Mouse (Mus musculus) liver, adult 2 months (tissue): Measurements from ENCODE around the gene Mmp3. TPM values are rescaled to one million over a fixed set of nuclear protein-coding genes. Genes with fewer than 3 reads are reported as not detected.
"Not testable (repeated sequence)": the region's sequence is repeated elsewhere in the genome, so short reads cannot be mapped to it uniquely, and the experiment has no call there.

Experiments
- DNase-seq: peaks from one replicate; pipeline ENCODE4 v3.0.0-alpha.2; 2011; ENCODE audit warnings: low read depth, low spot score; ENCODE audit errors: extremely low read depth
- H3K27ac ChIP-seq: fragments of 200-500 bp; replicated peaks from 2 replicates; pipeline ENCODE4 v1.5.1; 2012; ENCODE audit warnings: low read depth, mild to moderate bottlenecking, control low read depth, inconsistent platforms, low read length; ENCODE audit not compliant: insufficient read depth
- H3K27me3 ChIP-seq: fragments of 200-500 bp; 2 replicates; pipeline ENCODE4 v1.6.1; 2012; ENCODE audit warnings: mild to moderate bottlenecking, moderate library complexity, low read length, inconsistent platforms; ENCODE audit not compliant: control insufficient read depth, insufficient read depth
- H3K36me3 ChIP-seq: fragments of 200-500 bp; 2 replicates; pipeline ENCODE4 v1.6.1; 2012; ENCODE audit warnings: low read length, inconsistent platforms; ENCODE audit not compliant: control insufficient read depth, insufficient read depth
- H3K4me1 ChIP-seq: fragments of 200-500 bp; 2 replicates; pipeline ENCODE4 v1.6.1; 2011; ENCODE audit warnings: low read length; ENCODE audit not compliant: control insufficient read depth, insufficient read depth
- H3K4me3 ChIP-seq: fragments of 200-500 bp; 2 replicates; pipeline ENCODE4 v1.5.1; 2011; ENCODE audit warnings: low read depth, mild to moderate bottlenecking, control low read depth, low read length, moderate library complexity; ENCODE audit not compliant: insufficient read depth
- H3K79me2 ChIP-seq: fragments of 200-500 bp; 2 replicates; pipeline ENCODE4 v1.6.1; 2012; ENCODE audit warnings: inconsistent platforms, mild to moderate bottlenecking, low read length, moderate library complexity; ENCODE audit not compliant: control insufficient read depth, insufficient read depth
- H3K9ac ChIP-seq: fragments of 200-500 bp; 2 replicates; pipeline ENCODE4 v1.6.1; 2012; ENCODE audit warnings: low read depth, mild to moderate bottlenecking, control low read depth, inconsistent platforms, low read length
- CTCF ChIP-seq: fragments of 200-500 bp; IDR thresholded peaks from 2 replicates; pipeline ENCODE4 v1.5.1; 2011; ENCODE audit warnings: low read depth, low read length, control low read depth
- POLR2A ChIP-seq: fragments of 200-500 bp; IDR thresholded peaks from 2 replicates; pipeline ENCODE4 v1.6.1; 2011; ENCODE audit warnings: low read length, control low read depth; ENCODE audit not compliant: insufficient read depth; ENCODE audit errors: extremely low read depth
- WGBS: fragments of 180-500 bp; shearing (Covaris S2); methylation state at CpG from one replicate; pipeline ENCODE4 v1.1.7; 2018; 5-methylcytosine and 5-hydroxymethylcytosine counted together
- polyA plus RNA-seq: library from polyadenylated mRNA; depleted of rRNA; stranded (reverse); fragments of >200 nt; gene quantifications from 2 replicates; pipeline ENCODE4 v1.2.3, GENCODE M21; 2012; rRNA removed
- total RNA-seq: library from RNA; depleted of rRNA; stranded (reverse); fragments of >200 nt; gene quantifications from 2 replicates; pipeline ENCODE4 v1.2.3, GENCODE M21; 2014; rRNA removed

The Mmp3 gene
- 0.18 and 0.20 TPM in 2 replicates for total RNA-seq
- 0.09 TPM in 1 of 2 replicates, not detected in the other for polyA plus RNA-seq

GRCm38 (mm10) chr9:7445522-7445921 lies at the start of gene Mmp3:
Gene Mmp3, plus strand, starts transcription at chr9:7445822.
- H3K79me2 ChIP-seq = no peaks in the 10 kb centered on the region
- TF ChIP-seq POLR2A (no peak), CTCF (no peak)
- WGBS = 86% methylated on average over 2 of the region's 2 CpGs

DNA sequence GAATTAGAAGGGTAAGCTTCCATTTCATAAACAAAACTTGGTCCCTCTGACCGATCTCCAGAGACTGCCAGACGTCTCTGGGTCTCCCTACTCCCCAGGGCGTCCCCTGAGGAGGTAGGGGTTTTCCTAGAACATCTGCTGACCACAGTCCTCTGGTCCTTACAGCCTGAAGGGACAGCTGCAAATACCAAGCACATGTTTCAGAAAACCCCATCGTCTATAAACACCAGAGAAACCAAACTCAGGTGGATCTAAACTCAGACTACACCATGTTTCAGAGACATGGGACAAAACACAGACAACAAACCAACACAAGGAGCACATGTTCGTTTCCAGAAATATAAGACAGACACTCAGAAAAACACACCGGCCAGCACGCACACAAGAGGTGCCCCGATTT lies 49.1 kb upstream of the Mmp3 start:
- WGBS = 77% methylated on average over 8 of the region's 8 CpGs
- H3K27ac ChIP-seq = not testable (repeated sequence)

More at GRCm38 (mm10) chr9:7445522-7445921, at the start of gene Mmp3:
- H3K36me3 ChIP-seq = no peaks in the 10 kb centered on the region
- H3K27ac ChIP-seq = no peak within 1 kb of the TSS
- no peak within 1 kb of the TSS for H3K9ac ChIP-seq
- H3K4me1 ChIP-seq = no peaks in the 10 kb centered on the region
- no peaks in the 10 kb centered on the region for H3K27me3 ChIP-seq
- no peak within 1 kb of the TSS for H3K4me3 ChIP-seq
- no peak for DNase-seq

DNA sequence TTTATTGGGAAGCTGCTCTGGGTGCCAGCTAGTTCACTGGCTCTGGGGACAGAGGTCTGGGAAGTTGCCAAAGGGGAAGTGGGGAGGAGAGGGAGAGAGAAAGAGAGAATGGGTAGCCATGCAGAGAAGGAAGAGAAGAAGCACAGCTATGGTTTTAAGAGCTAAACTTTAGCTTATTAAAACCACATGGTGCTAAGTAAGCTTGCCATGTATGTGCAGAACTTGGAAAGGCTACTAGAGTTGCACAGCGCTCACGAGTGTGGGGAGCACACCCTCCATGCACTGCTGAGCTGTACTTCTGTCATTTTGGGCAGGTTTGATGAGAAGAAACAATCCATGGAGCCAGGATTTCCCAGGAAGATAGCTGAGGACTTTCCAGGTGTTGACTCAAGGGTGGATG lies 7.7 kb downstream of the Mmp3 start:
- no peak overlapping the region for H3K27ac ChIP-seq
- no peaks in the 10 kb centered on the region for H3K79me2 ChIP-seq
- no peaks in the 10 kb centered on the region for H3K27me3 ChIP-seq
- no peaks in the 10 kb centered on the region for H3K36me3 ChIP-seq
- TF ChIP-seq CTCF (no peak), POLR2A (no peak)
- DNase-seq = no peak
- H3K4me1 ChIP-seq = no peaks in the 10 kb centered on the region
- no peak overlapping the region for H3K9ac ChIP-seq
- WGBS = 86% methylated on average over 2 of the region's 2 CpGs
- no peak overlapping the region for H3K4me3 ChIP-seq

More for the DNA sequence above, 49.1 kb upstream of the Mmp3 start:
- not testable (repeated sequence) for H3K79me2 ChIP-seq, H3K36me3 ChIP-seq, H3K9ac ChIP-seq, H3K27me3 ChIP-seq, H3K4me1 ChIP-seq, H3K4me3 ChIP-seq, DNase-seq

GRCm38 (mm10) chr9:7470262-7470661 lies 24.6 kb downstream of the Mmp3 start:
- H3K27me3 ChIP-seq = no peaks in the 10 kb centered on the region
- WGBS = 100% methylated on average over 1 of the region's 1 CpGs
- TF ChIP-seq POLR2A = no peak
- no peak for TF ChIP-seq CTCF
- no peak overlapping the region for H3K9ac ChIP-seq
- no peak overlapping the region for H3K4me3 ChIP-seq
- DNase-seq = no peak
- H3K4me1 ChIP-seq = no peaks in the 10 kb centered on the region
- no peaks in the 10 kb centered on the region for H3K36me3 ChIP-seq
- no peaks in the 10 kb centered on the region for H3K79me2 ChIP-seq
- H3K27ac ChIP-seq = no peak overlapping the region

- no peak overlapping the region for H3K27ac ChIP-seq
- no peak overlapping the region for H3K4me3 ChIP-seq
- H3K4me1 ChIP-seq = no peaks in the 10 kb centered on the region
- H3K79me2 ChIP-seq = no peaks in the 10 kb centered on the region
- no peak overlapping the region for H3K9ac ChIP-seq
- no peaks in the 10 kb centered on the region for H3K36me3 ChIP-seq
- 65% methylated on average over 5 of the region's 5 CpGs for WGBS
- no peak for DNase-seq
- TF ChIP-seq CTCF = no peak
- no peak for TF ChIP-seq POLR2A
- H3K27me3 ChIP-seq = no peaks in the 10 kb centered on the region
Observed at GRCm38 (mm10) chr9:7483684-7484394, 38.2 kb downstream of the Mmp3 start.

DNA sequence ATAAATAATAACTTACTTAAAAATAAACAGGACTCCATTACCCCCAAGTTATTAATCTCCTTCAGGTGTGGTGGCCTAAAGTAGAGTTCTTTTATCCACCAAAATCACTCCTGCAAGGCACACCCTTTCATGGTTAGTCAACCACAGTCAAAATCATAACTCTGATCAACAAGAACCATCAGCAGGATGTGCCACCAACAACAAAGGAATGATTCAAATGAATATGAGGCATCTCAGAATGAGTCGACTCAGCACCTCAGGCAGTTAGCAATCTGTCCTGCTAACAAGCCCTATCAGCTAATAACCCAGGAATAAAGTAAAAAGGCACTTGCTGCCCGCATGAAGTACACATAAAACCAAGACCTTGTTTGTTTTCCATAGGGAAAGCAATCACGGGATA lies 55.5 kb downstream of the Mmp3 start:
- H3K4me3 ChIP-seq = no peak overlapping the region
- TF ChIP-seq POLR2A (no peak), CTCF (no peak)
- no peak overlapping the region for H3K9ac ChIP-seq
- H3K27ac ChIP-seq = no peak overlapping the region
- H3K4me1 ChIP-seq = no peaks in the 10 kb centered on the region
- DNase-seq = no peak
- no peaks in the 10 kb centered on the region for H3K27me3 ChIP-seq
- no peaks in the 10 kb centered on the region for H3K79me2 ChIP-seq
- no peaks in the 10 kb centered on the region for H3K36me3 ChIP-seq
- 70% methylated on average over 3 of the region's 3 CpGs for WGBS
